Mouse (Mus musculus) limb, embryonic 13.5 days (tissue): ENCODE data around the gene Dlat. TPM values are rescaled to one million over a fixed set of nuclear protein-coding genes. Genes with fewer than 3 reads are reported as not detected.

Experiments used
- polyA plus RNA-seq: library from polyadenylated mRNA; unstranded; fragments of >200 nt; fragmentation: Nextera tagmentation; extraction: Ambion mirVana; gene quantifications from 2 replicates; pipeline ENCODE4 v1.2.1, GENCODE M21; 2015

The Dlat gene
- polyA plus RNA-seq, 1 experiment from 2014 or later = 45.4 TPM

Other genes starting within 250 kb of the Dlat start
- gene Plet1, start 165.3 kb downstream of the Dlat start, polyA plus RNA-seq = 0.18 and 0.19 TPM in 2 replicates
- 71.2 and 84.3 TPM in 2 replicates for gene Pts, start 131.1 kb downstream of the Dlat start, polyA plus RNA-seq
- 2.6 and 2.7 TPM in 2 replicates for gene Il18, start 105.0 kb downstream of the Dlat start, polyA plus RNA-seq
- 0.15 and 0.23 TPM in 2 replicates for gene Bco2, start 104.6 kb downstream of the Dlat start, polyA plus RNA-seq
- gene Tex12, start 98.5 kb downstream of the Dlat start, polyA plus RNA-seq = not detected in 2 replicates
- 257 and 259 TPM in 2 replicates for gene Sdhd, start 56.0 kb downstream of the Dlat start, polyA plus RNA-seq
- gene Timm8b, start 55.9 kb downstream of the Dlat start, polyA plus RNA-seq = 242 and 267 TPM in 2 replicates
- 3.7 and 3.8 TPM in 2 replicates for gene Pih1d2, start 42.5 kb downstream of the Dlat start, polyA plus RNA-seq
- gene Nkapd1, start 42.3 kb downstream of the Dlat start, polyA plus RNA-seq = 24.5 and 26.9 TPM in 2 replicates
- 18.6 and 23.6 TPM in 2 replicates for gene Dixdc1, start 79.7 kb upstream of the Dlat start, polyA plus RNA-seq
- 3.8 and 4.7 TPM in 2 replicates for gene 2310030G06Rik, start 86.8 kb upstream of the Dlat start, polyA plus RNA-seq
- gene Cryab, start 91.5 kb upstream of the Dlat start, polyA plus RNA-seq = 71.2 and 74.0 TPM in 2 replicates
- gene Hspb2, start 92.6 kb upstream of the Dlat start, polyA plus RNA-seq = 37.8 and 39.3 TPM in 2 replicates
- gene Fdxacb1, start 108.5 kb upstream of the Dlat start, polyA plus RNA-seq = 11.0 and 11.3 TPM in 2 replicates
- 34.1 and 37.3 TPM in 2 replicates for gene Alg9, start 115.2 kb upstream of the Dlat start, polyA plus RNA-seq
- gene 1110032A03Rik, start 115.7 kb upstream of the Dlat start, polyA plus RNA-seq = 31.3 and 36.2 TPM in 2 replicates
- gene Ppp2r1b, start 185.5 kb upstream of the Dlat start, polyA plus RNA-seq = 74.3 and 77.3 TPM in 2 replicates